Mouse (Mus musculus) common myeloid progenitor, adult 5-6 weeks (primary cell): ENCODE results near the gene Trpc4ap. TPM values are rescaled to one million over a fixed set of nuclear protein-coding genes. Genes with fewer than 3 reads are reported as not detected.
A peak's percentile ranks its signal among the peaks of the same experiment; 100 is the strongest.

Experiments used
- ATAC-seq: replicated peaks from 2 replicates; pipeline ENCODE4 v1.8.0; 2016; ENCODE audit warnings: low read depth, mild to moderate bottlenecking, moderate TSS enrichment, inconsistent platforms; ENCODE audit not compliant: poor library complexity, severe bottlenecking
- total RNA-seq: library from RNA; stranded (forward); fragments of 200-1000, 187-1606 nt; gene quantifications from 2 replicates; pipeline ENCODE4 v1.2.3, GENCODE M21; 2017

Gene Trpc4ap
- total RNA-seq, 1 experiment from 2014 or later = 73.5 TPM

- no peak for ATAC-seq
Measured at GRCm38 (mm10) chr2:155652618-155653017, 39.6 kb downstream of the Trpc4ap start.

- no peak for ATAC-seq
Measured at GRCm38 (mm10) chr2:155645746-155646145, 46.4 kb downstream of the Trpc4ap start.

GRCm38 (mm10) chr2:155641540-155642472 lies 50.4 kb downstream of the Trpc4ap start:
- ATAC-seq = no peak

- no peak for ATAC-seq
Measured at GRCm38 (mm10) chr2:155640656-155641055, 51.5 kb downstream of the Trpc4ap start.

GRCm38 (mm10) chr2:155637411-155637810 lies 54.8 kb downstream of the Trpc4ap start:
- ATAC-seq = no peak

GRCm38 (mm10) chr2:155636881-155637280 lies 55.3 kb downstream of the Trpc4ap start:
- no peak for ATAC-seq

GRCm38 (mm10) chr2:155635961-155636360 lies 56.2 kb downstream of the Trpc4ap start:
- ATAC-seq = no peak

GRCm38 (mm10) chr2:155634562-155634961 lies 57.6 kb downstream of the Trpc4ap start:
- no peak for ATAC-seq

GRCm38 (mm10) chr2:155633731-155634130 lies 58.5 kb downstream of the Trpc4ap start:
- ATAC-seq = no peak

GRCm38 (mm10) chr2:155633121-155633520 lies 59.1 kb downstream of the Trpc4ap start:
- ATAC-seq = no peak

- ATAC-seq = no peak
Measured at GRCm38 (mm10) chr2:155632138-155632936, 59.8 kb downstream of the Trpc4ap start.

GRCm38 (mm10) chr2:155630590-155631416 lies 61.4 kb downstream of the Trpc4ap start:
- 0 out of 2 replicates have a peak, but pooled peaks have one; percentile 2 for ATAC-seq

- no peak for ATAC-seq
Measured at GRCm38 (mm10) chr2:155630153-155630552, 62.0 kb downstream of the Trpc4ap start.

- peak; percentile 22; the same call in 1 of the 2 replicates for ATAC-seq
Measured at GRCm38 (mm10) chr2:155629231-155629661, 62.9 kb downstream of the Trpc4ap start.

- ATAC-seq = no peak
Measured at GRCm38 (mm10) chr2:155628519-155628918, 63.7 kb downstream of the Trpc4ap start.

- no peak for ATAC-seq
Measured at GRCm38 (mm10) chr2:155628112-155628511, 64.1 kb downstream of the Trpc4ap start.

- ATAC-seq = peak; percentile 58
Measured at GRCm38 (mm10) chr2:155627030-155627738, 65.0 kb downstream of the Trpc4ap start.

- no peak for ATAC-seq
Measured at GRCm38 (mm10) chr2:155626277-155626676, 65.9 kb downstream of the Trpc4ap start.

GRCm38 (mm10) chr2:155624730-155625129 lies 67.5 kb downstream of the Trpc4ap start:
- ATAC-seq = peak; percentile 56
